In genomic region chr11:51539759-51540282, GRCm38 (mm10) we compare ENCODE assay signal across 9 mouse cellular contexts. TPM values are rescaled to one million over a fixed set of nuclear protein-coding genes. Genes with fewer than 3 reads are reported as not detected.
A peak's percentile ranks its signal among the peaks of the same experiment; 100 is the strongest.
DNase-seq lines count a peak whose midpoint lies in the region; ATAC-seq and TF ChIP-seq lines count a peak whose summit lies in the region.
"Had no signal": no experiment of that assay in that cellular context is flagged by ENCODE, and none has a peak within 500 bp of the region (broad histone marks: within the 10 kb centered on the region; RNA-seq: fewer than 3 reads in every experiment).

No protein-coding gene starts in this region.

- no peaks in the 10 kb centered on the region for H3K36me3 ChIP-seq in E14TG2a.4 (ENCODE audit: insufficient read depth, low read length)
- no peaks in the 10 kb centered on the region for H3K36me3 ChIP-seq in forebrain, embryonic 12.5 days (replicated peaks)
- no peaks in the 10 kb centered on the region for H3K36me3 ChIP-seq in heart, postnatal 0 days (replicated peaks; ENCODE audit: control insufficient read depth, insufficient read depth, low read length)
- no peaks in the 10 kb centered on the region for H3K36me3 ChIP-seq in liver, embryonic 14.5 days (replicated peaks; ENCODE audit: control insufficient read depth, insufficient read depth, low read depth)
- no peaks in the 10 kb centered on the region for H3K36me3 ChIP-seq in neural tube, embryonic 13.5 days

- no peak for TF ChIP-seq EP300 in heart, postnatal 0 days (IDR thresholded peaks at IDR 0.05; ENCODE audit: low read depth)
- no peak for TF ChIP-seq EP300 in liver, embryonic 14.5 days (IDR thresholded peaks at IDR 0.05; ENCODE audit: low read depth)

- no peak overlapping the region for H3K4me2 ChIP-seq in forebrain, embryonic 12.5 days
- no peak overlapping the region for H3K4me2 ChIP-seq in heart, postnatal 0 days (ENCODE audit: low read depth, low read length)
- H3K4me2 ChIP-seq in liver, embryonic 14.5 days (ENCODE audit: low read depth), result no peak overlapping the region
- no peak overlapping the region for H3K4me2 ChIP-seq in neural tube, embryonic 13.5 days

- H3K9me3 ChIP-seq in E14TG2a.4 (ENCODE audit: low read length), result no peaks in the 10 kb centered on the region
- H3K9me3 ChIP-seq in forebrain, embryonic 12.5 days, result no peaks in the 10 kb centered on the region
- H3K9me3 ChIP-seq in heart, postnatal 0 days (replicated peaks; ENCODE audit: control insufficient read depth, low read length), result no peaks in the 10 kb centered on the region
- H3K9me3 ChIP-seq in liver, embryonic 14.5 days (ENCODE audit: control insufficient read depth, low read length), result no peaks in the 10 kb centered on the region
- H3K9me3 ChIP-seq in neural tube, embryonic 13.5 days, result no peaks in the 10 kb centered on the region
- H3K9me3 ChIP-seq: megakaryocyte, embryonic 14.5 days had no signal

- H3K27ac ChIP-seq in forebrain, embryonic 12.5 days, result no peak overlapping the region
- H3K27ac ChIP-seq in heart, postnatal 0 days (ENCODE audit: low read depth), result no peak overlapping the region
- no peak overlapping the region for H3K27ac ChIP-seq in liver, embryonic 14.5 days
- no peak overlapping the region for H3K27ac ChIP-seq in neural tube, embryonic 13.5 days (replicated peaks)

- no peak overlapping the region for H3K9ac ChIP-seq in forebrain, embryonic 12.5 days
- no peak overlapping the region for H3K9ac ChIP-seq in heart, postnatal 0 days (replicated peaks; ENCODE audit: low read depth, low read length)
- no peak overlapping the region for H3K9ac ChIP-seq in liver, embryonic 14.5 days (replicated peaks)
- H3K9ac ChIP-seq in neural tube, embryonic 13.5 days, result no peak overlapping the region

- WGBS in forebrain, embryonic 12.5 days, result 11% methylated on average over 10 of the region's 10 CpGs
- 13% methylated on average over 10 of the region's 10 CpGs for WGBS in heart, postnatal 0 days
- WGBS in liver, embryonic 14.5 days (ENCODE audit: insufficient replicate concordance), result 7% methylated on average over 10 of the region's 10 CpGs
- 11% methylated on average over 10 of the region's 10 CpGs for WGBS in neural tube, embryonic 13.5 days

- DNase-seq in c-Kit-positive CD71-positive TER-119-positive erythroid progenitor cells, embryonic 14.5 days (ENCODE audit: low spot score), result peak; percentile 92
- peak; percentile 94 for DNase-seq in heart, postnatal 0 days (ENCODE audit: low spot score)
- peak; percentile 98 to 99 for DNase-seq in kidney, postnatal 36 days
- DNase-seq in liver, embryonic 14.5 days (ENCODE audit: low read depth in 3 of 3, low spot score in 3 of 3), result peak; percentile 83 to 88 (median 88)
- DNase-seq in telencephalon, adult 2 months (ENCODE audit: low read depth, low spot score), result peak; percentile 91

- peaks cover 17% of the 10 kb centered on the region for H3K4me1 ChIP-seq in E14TG2a.4 (replicated peaks; ENCODE audit: low read depth, low read length)
- H3K4me1 ChIP-seq in forebrain, embryonic 12.5 days, result peaks cover 13% of the 10 kb centered on the region
- no peaks in the 10 kb centered on the region for H3K4me1 ChIP-seq in heart, postnatal 0 days (ENCODE audit: control insufficient read depth, insufficient read depth)
- H3K4me1 ChIP-seq in liver, embryonic 14.5 days (replicated peaks; ENCODE audit: control insufficient read depth in 2 of 2, insufficient read depth in 2 of 2, low read length in 1 of 2), result peaks cover 0 to 6% of the 10 kb centered on the region in 2 experiments; a peak in 2 of 4 replicates
- peaks cover 5% of the 10 kb centered on the region; the same call in 1 of the 2 replicates for H3K4me1 ChIP-seq in neural tube, embryonic 13.5 days (replicated peaks)

- TF ChIP-seq CTCF in E14TG2a.4 (conservative IDR thresholded peaks at IDR 0.05; ENCODE audit: low read length), result peak; percentile 88
- peak; percentile 99 for TF ChIP-seq CTCF in heart, postnatal 0 days (IDR thresholded peaks at IDR 0.05; ENCODE audit: low read depth)
- peak; percentile 99 for TF ChIP-seq CTCF in liver, embryonic 14.5 days (IDR thresholded peaks at IDR 0.05; ENCODE audit: low read depth)

- H3K27me3 ChIP-seq in E14TG2a.4 (ENCODE audit: insufficient read depth, low read length), result no peaks in the 10 kb centered on the region; the same call in 1 of the 2 replicates
- no peaks in the 10 kb centered on the region for H3K27me3 ChIP-seq in forebrain, embryonic 12.5 days
- peaks cover 5% of the 10 kb centered on the region; the same call in 1 of the 2 replicates for H3K27me3 ChIP-seq in heart, postnatal 0 days (ENCODE audit: control insufficient read depth, insufficient read depth, low read length)
- H3K27me3 ChIP-seq in liver, embryonic 14.5 days (ENCODE audit: control insufficient read depth, insufficient read depth, low read length), result no peaks in the 10 kb centered on the region
- H3K27me3 ChIP-seq in neural tube, embryonic 13.5 days, result no peaks in the 10 kb centered on the region

- peak; percentile 70 for ATAC-seq in forebrain, embryonic 12.5 days (ENCODE audit: low FRiP score)
- peak; percentile 94 for ATAC-seq in heart, postnatal 0 days (ENCODE audit: insufficient read depth, low read depth)
- peak; percentile 81 for ATAC-seq in liver, embryonic 14.5 days (ENCODE audit: insufficient read depth)
- peak; percentile 86 for ATAC-seq in neural tube, embryonic 13.5 days (ENCODE audit: low read depth)

- no peak overlapping the region for H3K4me3 ChIP-seq in E14TG2a.4 (replicated peaks; ENCODE audit: low read length)
- no peak overlapping the region for H3K4me3 ChIP-seq in forebrain, embryonic 12.5 days (replicated peaks)
- no peak overlapping the region for H3K4me3 ChIP-seq in heart, postnatal 0 days (ENCODE audit: low read depth, low read length)
- H3K4me3 ChIP-seq in liver, embryonic 14.5 days (ENCODE audit: insufficient read depth in 1 of 2, low read depth in 2 of 2, low read length in 2 of 2), result no peak overlapping the region
- H3K4me3 ChIP-seq in neural tube, embryonic 13.5 days, result no peak overlapping the region
- H3K4me3 ChIP-seq: megakaryocyte, embryonic 14.5 days had no signal

RNA-seq across cellular contexts. Expression of gene Phykpl, which starts 44.7 kb away (rescaled TPM):
- 15.1 and 16.4 TPM in 2 replicates for polyA plus RNA-seq in forebrain, embryonic 12.5 days (2016; fragmentation: Nextera tagmentation; extraction: Ambion mirVana)
- total RNA-seq in heart, postnatal 0 days (2014; rRNA removed; ENCODE audit: low replicate concordance), result 14.5 and 35.2 TPM in 2 replicates
- polyA plus RNA-seq in heart, postnatal 0 days (2015; fragmentation: Nextera tagmentation; extraction: Ambion mirVana), result 12.7 and 13.9 TPM in 2 replicates
- 7.3 and 10.1 TPM in 2 replicates for polyA plus RNA-seq in liver, embryonic 14.5 days (2012; rRNA removed)
- polyA plus RNA-seq in liver, embryonic 14.5 days (2014; fragmentation: Nextera tagmentation; extraction: Ambion mirVana), result 10.7 TPM in 2 replicates
- 9.9 and 10.2 TPM in 2 replicates for polyA plus RNA-seq in neural tube, embryonic 13.5 days (2015; fragmentation: Nextera tagmentation; extraction: Ambion mirVana)
